Mouse (Mus musculus): ENCODE results near the gene Rprd2. TPM values are rescaled to one million over a fixed set of nuclear protein-coding genes. Genes with fewer than 3 reads are reported as not detected.
"Not testable (repeated sequence)": the region's sequence is repeated elsewhere in the genome, so short reads cannot be mapped to it uniquely, and the experiment has no call there.

Rprd2 gene
- total RNA-seq, 2 experiments from 2014 or later, result 42.5 to 44.6 TPM

DNA sequence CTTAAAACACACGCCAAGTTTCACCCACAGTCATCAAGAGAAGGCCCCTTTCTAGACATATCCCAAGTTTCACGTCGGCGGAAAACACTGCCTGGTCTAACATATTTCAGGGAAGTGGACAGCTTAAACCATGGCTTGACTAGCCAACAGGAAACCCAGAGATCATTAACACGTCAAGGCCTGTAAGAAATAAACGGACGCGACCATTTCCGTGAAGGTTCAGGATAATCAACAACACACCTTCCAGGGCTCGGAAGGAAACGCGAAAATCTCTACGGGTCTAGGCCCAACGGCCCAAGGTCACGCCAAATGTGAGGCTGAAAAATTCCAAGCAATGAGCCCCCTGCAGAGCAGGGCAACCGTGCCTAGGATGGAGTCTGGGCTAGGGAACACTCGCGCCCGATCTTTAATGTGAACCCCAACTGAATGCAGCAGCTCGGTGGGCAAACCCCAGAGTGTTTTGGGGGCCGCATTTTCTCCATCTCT, 594 bp downstream of the Rprd2 start:
- peak; percentile 58 to 75 for DNase-seq

DNA sequence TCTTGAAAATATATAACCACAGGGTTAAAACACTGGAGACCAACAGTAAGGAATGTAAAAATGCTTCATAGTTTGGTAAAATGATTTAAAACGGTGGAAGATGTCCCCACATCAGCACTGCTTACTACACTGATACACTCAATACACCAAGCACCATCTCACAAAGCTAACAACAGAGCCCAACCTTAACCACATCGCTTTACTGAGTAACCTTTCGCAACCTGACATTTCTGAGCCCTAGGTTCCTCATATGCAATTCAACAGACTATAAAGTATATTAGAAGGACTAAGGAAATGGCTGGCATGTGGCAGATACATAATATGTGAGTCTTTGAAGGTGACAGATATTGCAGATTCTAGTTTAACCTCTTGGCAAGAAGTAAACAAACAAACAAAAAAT, 2.0 kb downstream of the Rprd2 start:
- no peak for DNase-seq

DNA sequence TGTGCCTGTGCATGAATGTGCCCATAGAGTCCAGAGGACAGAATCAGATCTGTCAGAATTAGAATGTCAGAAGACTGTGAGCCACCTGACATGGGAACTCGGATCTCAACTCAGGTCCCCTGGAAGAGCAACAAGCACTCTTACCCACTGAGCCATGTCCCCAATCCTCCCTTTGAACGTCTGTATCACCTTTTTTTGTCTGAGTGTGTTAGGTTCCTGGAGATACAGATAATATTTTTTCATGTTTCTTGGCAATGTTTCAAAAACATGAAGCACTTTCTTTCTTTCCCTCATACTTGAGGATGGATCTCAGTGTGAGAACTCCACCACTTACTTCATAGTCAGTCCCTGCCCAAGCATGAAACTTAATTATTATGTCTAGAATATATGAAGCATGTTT, 10.3 kb downstream of the Rprd2 start:
- no peak for DNase-seq

DNA sequence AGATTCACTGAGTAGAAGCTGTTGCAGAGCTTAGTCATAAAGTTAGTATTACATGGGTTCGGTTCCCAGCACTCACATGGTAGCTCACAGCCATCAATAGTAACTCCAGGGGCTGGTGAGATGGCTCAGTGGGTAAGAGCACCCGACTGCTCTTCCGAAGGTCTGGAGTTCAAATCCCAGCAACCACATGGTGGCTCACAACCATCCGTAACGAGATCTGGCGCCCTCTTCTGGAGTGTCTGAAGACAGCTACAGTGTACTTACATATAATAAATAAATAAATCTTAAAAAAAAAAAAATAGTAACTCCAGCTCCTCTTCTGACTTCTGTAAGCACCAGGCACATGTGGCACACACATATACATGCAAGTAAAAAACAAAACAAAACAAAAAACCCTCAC, 11.0 kb downstream of the Rprd2 start:
- not testable (repeated sequence) for DNase-seq

DNA sequence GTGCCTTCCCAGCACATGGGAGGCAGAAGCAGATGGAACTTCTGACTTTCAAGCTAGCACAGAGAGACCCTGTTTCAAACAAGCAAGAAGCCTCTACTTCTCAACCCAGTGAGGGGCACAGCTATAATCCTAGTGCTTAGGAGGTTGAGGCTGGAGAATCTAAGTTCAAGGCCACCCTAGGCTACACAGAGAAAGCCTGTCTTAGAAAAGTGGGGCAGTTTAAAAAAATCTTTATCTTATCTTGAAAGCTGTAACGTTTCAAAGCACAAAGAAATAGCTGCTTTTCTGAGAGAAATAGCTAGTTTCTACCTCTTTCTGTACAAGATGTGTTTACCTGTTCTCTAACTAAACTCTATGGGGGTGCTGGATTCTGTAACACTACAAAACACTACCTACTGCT, 12.0 kb downstream of the Rprd2 start:
- no peak for DNase-seq

DNA sequence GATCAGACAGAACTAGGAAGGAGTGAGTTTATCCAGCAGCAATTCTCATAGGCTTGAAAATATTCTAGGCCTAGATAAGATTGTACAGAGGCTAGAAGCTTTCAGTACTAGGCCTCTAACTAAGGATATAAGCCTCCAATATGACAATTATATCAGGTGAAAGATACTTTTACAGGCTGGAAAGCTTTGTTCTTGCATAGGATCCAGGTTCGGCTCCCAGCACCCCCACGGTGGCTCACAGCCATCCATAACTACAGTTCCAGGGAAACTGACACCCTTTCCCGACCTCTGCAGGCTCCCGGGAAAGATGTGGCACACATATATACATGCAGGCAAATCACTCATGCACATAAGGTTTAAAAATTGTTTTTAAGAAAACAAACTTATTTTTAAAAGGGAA, 14.8 kb downstream of the Rprd2 start:
- no peak for DNase-seq

DNA sequence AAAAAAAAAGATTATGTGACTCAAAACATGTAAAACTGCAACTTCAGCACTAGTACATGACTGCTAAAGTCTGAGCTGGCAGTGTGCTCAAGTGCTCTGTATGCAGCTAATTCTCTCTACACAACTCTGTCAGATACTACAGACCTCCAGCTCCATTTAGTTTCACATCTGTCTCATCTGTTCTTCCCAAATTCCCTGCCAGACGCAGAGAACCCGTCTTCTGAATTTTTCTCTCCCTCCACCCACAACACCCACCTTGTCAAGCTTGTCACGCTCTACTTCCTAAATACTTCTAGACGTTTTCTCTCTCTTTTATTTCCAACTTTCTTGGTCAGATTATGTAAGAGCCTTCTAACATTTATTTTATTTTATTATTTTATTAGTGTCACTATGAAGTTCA, 19.9 kb downstream of the Rprd2 start:
- no peak for DNase-seq

DNA sequence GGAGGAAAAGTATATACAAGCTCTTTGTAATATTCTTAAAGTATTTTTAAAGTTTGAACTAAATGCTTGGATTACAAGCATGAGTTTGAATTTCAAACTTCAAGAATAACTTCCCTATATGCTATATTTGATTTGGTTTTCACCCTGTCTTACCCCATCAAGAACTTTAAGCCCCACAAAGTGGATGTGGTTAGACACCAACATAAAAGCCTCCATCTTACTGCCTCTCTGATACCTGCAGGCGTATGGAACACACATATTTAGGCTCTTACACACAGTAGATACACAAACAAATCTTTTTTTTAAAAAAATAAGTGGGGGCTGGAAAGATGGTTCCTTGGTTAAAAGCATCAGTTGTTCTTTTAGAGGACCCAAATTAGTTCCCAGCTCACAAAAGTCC, 24.4 kb downstream of the Rprd2 start:
- no peak for DNase-seq

DNA sequence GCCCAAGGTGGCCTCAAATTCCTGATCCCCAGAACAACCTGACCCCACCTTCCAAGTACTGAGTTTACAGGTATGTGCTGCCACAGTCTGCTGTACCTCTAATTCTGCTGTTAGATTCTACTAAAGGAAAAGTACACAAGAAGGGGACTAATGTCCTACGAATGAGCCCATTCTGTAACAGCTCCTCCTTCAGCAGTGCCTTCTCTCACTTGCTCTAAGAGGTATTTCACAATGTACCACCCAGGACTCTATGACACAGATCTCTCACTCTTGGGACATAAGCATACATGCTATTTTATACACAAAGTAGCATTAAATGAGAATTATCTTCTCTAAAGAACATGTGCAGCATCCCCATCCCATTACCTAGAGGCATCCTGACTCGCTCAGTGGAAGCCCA, 25.0 kb downstream of the Rprd2 start:
- DNase-seq, result no peak

DNA sequence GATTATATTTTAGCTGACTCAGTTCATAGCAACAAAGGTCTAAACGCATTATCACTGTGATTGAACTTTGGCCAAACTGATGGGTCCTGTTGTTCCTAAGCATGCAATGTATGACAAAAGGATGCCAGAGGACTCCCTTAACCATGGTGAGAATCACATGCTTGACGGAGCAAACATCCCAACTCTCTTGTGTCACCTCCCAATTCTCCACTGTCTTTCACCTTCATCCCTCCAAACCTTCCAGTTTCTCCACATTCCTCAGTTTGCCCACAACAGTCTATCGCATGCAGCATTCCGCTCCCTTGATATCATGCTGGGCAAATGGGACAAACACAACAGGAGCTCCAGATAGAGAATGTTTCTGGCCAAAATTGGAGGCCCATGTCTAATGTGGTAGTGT, 33.2 kb downstream of the Rprd2 start:
- no peak for DNase-seq

DNA sequence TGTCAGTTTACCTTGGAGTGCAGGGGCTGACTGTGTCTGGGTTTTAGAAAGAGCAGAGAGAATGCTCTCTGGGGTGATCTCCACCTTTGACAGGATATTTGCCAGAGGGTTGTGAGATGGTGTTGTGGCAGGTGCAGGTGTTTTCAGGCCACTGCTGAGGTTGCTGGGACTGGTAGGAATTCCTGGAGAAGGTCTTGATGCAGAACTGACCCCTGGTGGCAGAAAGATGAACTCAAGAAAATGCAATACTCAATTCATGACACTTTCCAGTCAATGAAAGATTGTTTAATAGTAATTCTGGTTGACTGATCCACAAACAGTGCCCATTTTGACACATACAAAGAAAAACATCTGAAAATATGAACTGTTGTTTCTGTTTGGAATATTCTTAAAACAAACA, 46.7 kb downstream of the Rprd2 start:
- DNase-seq, result peak; percentile 22 to 65

DNA sequence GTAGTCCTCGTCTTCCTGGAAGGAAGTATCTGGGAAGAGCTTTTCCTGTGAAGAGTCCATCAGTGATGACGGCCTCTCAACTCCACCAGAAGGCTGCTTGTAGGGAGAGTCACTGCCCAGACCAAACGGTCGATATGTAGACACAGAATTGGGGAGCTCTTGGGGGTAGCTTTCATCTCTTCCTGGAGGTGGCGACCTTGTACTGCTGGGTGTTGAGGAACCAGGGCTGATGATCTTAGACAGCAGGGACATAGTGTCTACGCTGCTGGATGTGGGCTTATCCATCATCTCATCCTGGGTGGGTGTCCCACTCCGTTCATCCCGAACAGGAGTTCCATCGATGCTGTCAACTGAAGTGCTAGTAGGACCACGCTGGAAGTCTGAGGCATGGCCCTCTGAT, 53.1 kb downstream of the Rprd2 start:
- no peak for DNase-seq

DNA sequence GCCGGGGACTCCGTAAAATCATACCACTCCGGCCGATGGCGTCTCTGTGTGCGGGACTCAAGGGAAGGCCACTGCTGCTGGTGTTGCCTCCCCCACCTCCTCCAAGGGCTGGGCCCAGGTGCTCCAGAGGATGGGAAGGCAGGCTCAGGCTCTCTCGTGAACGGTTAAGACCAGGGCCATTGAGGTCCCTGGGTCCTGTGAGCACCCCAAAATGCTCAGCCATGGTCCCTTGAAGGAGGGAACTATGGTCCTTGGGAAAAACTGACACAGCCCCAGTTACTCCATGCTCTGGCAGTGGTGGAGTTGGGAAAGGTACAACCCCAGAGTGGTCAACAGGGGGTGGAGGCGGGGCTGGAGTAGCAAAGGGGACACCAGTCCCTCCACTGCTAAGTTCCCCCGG, 54.9 kb downstream of the Rprd2 start:
- DNase-seq, result no peak

DNA sequence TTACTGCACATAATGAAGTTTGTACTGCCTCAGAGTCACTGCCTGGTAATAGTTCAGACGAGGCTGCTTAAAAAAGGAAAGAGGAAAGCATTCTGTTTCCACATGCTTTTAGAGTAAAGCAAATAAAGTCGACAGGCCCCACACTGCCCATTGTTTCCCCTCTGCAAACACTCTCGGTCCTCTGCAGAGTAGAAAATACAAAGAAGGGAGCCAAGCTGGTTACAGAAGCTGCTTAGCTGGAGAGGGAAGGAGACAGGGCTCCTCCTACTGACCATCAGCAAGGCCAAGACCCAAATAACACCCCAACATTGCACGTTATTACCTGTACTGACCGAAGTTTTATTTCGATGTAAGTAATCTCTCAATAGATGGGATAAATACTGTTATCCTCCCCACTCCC, 55.7 kb downstream of the Rprd2 start:
- no peak for DNase-seq

DNA sequence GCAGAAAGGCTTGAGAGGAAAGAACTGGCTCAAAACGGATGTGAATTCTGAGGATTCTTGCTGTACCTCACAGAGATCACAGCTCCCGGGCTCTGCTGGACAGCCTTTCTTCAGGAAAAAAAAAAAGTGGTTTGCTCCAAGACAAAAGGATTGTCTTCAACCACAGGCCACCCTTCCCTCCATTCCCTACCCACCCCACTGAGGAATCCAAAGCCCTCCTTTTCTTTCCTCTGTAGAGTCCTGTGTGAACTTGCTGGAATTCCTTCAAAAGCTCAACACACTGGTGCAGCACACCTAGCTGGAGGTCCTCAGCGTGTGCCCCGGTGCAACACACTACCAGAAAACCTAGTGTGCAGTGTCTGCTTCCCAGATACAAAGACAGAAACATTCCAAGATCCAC, 56.9 kb downstream of the Rprd2 start:
- DNase-seq, result no peak

DNA sequence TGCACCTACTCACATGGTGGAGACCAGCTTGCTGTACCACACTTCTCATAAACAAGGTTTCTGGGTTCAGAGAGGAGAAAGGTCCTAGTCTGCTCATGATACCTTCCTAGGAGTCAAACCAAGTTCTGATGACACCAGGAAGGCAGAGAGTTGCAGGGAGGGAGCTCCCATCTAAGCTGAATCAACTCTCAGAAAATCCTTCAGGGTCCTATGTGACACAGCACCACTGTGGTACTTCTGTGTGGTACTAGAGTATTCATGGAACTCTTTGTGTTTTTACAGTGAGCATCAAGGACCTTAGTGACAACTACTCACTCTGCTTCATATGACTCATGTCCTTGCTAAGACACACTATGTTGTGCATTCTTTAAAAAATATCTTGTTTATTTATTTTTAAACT, 58.0 kb downstream of the Rprd2 start:
- DNase-seq, result no peak

DNA sequence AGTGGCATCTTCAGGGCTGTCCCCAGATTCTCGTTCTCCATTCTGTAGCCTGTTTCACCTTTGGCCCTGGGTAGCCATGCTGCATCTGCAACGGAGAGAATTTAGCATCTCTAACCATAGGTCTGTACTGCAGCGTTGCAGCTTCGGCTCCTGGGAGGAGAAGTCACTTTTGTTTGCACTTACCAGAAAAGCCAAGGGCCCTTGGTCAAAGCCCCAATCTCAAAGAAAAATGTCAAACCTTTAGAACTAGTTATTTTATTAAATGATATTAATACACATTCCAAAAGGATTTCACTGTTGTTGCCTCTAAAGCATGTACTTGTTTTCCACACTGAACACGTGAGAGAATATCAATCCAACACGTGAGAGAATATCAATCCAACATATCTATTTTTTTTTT, 58.6 kb downstream of the Rprd2 start, which contains the start of gene Tars2:
Tars2 (minus strand) TSS at position 101 of the 400 bp plus-strand sequence.
- no peak for DNase-seq

DNA sequence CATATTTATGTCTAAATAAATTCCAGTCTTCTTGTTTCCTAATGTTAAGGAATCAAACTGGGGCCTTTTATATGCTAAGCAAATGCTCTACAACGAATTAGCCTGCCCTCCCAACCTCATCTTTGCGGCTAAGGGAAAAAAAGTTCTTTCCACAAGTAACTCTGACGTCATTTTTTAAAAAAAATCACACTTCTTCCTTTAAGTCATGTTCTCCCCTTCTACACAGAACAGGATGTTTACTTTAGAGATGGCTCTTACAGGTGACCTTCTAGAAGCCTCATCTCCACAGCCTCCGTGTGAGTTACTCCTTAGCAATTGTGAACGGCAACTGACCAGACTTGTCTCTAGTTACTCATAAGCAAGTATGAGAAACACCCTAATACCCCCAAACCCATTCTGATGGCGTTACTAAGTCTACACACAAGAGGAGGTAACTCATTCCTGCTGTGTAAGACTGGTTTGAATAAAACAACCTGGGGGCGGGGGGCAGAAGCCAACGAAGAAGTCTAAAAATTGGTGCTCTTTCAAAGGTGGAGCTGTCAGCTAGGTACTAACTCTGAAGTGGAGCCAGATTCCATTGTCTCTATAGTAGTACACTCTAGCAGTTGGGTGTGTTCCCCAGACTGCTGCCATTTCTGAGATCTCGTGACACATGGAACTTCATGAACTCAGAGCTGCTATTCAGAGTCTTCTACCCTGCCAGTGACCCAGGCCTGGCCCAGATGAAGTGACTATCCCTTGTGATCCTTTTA, 60.0 kb downstream of the Rprd2 start:
- no peak for DNase-seq

DNA sequence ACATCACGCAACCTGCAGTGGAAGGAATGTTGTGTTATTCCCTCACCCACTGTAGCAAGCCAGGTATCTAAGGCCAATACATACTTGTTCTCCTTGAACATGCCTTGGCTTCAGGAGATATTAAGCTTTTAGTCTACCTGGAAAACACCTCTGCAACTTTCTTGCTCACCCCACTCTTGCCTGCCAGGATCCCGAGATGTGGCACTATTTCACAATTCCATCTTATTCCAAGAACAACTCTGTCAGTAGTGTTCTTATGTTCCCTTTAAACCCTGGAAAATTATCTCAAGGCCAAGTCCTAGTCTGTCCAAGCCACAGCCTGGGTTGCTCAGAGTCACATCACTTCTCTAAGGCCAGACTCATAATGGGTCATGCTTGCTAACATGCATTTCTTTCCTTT, 61.9 kb downstream of the Rprd2 start:
- DNase-seq, result no peak

DNA sequence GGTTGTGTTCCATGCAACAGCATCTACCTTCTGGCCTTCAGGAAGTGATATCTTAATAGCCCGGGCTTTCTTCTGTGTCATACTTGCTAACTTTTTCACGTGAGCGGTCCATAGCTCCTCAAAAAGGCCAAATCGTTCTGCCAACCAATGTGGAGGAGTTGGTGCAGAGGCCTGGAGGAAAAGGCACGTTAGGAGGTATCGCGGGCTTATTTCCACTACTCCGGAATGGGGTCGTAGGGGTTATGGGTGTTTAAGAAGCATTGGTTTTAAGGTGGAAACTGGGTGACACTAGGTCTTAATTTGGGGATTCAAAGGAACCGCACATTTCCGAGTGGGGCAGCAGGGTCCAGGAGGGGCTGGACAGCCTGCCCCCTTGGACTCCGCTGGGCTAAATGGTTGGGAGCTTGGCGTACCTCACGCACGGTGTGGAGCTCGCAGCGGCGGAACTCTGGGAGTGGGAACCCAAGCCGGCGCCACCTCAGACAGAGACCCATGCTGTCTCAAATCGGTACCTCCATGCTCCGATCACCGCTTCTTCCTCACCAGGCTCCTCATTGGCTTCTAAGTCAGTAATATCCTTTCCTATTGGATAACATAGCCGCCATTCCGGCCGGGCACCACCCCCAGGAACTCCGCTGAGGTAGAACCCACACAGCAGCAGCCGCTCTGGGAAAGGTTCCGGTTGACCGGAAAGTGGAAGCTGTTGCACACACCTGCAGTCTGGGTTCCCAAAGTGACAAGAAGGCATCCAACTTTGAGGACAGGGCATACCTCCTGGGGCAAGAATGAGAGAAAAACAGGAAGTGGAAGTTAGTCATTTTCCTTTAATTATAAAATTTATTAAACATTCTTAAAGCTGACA, 64.1 kb downstream of the Rprd2 start:
- peak; percentile 96 to 97 for DNase-seq

DNA sequence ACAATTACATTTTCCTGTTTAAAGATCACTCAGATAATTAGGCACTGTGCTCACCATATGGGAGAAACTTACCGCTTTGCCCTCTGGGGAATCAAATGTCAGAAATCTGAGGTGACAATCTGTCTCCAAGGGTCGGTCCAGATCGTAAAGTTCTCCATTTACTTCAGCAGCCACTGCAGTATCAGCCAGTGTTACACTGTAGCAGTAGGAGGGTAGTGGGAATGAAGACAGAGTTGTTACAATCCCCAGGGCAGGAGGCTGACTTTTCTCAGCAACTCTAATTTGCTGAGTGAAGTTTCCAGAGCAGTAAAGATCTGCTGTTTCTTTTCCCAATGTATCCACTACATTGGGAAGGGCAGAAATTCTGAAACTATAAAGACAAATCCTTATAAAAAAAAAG, 65.7 kb downstream of the Rprd2 start:
- no peak for DNase-seq

DNA sequence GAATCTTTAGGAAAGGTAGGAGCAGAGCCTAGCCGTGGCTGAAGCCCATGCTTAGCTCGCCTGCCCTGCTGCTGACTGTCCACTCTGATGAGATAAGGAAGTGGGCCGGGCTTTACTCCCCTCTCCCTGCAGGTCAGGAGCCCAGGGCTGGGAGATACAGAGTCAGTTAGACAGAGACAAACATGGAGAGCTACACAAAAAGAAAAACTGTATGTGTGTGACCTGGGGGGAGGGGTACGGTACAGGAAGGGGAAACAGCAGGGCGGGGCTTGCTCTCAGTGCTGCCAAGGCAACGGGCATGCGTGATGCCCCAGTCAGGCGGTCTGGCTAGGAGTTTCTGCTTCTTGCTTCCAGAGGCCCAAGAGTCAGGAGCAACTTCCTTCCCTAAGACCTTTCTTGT, 78.3 kb downstream of the Rprd2 start:
- peak; percentile 62 to 80 for DNase-seq

DNA sequence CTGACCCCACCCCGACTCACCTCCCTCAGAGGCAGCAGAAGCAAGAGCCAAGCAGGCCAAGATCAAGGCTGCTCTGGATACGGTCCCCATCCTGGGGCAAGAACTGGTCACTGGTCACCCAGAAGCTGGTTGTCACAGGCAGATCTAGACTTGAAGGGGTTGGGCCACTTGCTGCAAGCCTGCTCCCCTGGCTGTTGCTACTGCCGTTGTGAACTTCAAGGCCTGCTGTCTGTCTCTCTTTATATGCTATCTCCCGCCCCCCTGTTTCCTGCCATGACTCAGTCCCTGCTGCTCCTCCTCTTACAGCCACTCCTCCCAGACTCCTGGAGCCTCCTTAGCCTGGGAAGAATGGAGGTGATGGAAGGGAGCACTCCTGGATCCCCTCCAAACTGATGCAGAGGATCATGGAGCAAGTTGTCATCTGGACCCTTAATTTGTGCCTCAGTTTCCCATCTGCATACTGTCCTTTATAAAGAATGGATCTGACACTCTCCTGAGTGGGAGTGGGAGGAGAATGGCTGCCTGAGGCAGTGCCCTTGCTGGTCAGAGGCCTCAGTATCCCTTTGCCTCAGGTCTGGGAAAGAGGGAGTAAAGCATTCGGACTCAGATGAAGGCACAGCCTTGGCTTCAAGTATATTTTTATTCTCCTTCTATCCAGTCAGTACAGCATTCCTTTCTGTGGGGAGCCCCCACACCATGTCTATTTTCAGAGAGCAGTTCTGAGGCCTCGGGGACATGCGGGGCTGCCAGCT, 79.1 kb downstream of the Rprd2 start, which contains the start of gene Ecm1:
Ecm1 (minus strand) TSS at position 217 of the 752 bp plus-strand sequence.
- DNase-seq, result peak; percentile 81 to 90

Measured in heart, adult 18-20 months (tissue).